Mouse (Mus musculus) mammary gland, adult 2 months (tissue): ENCODE data around the gene Vmn2r98. TPM values are rescaled to one million over a fixed set of nuclear protein-coding genes. Genes with fewer than 3 reads are reported as not detected.

Source experiments
- polyA plus RNA-seq: library from polyadenylated mRNA; depleted of rRNA; stranded (reverse); fragments of >200 nt; gene quantifications from 2 replicates; pipeline ENCODE4 v1.2.3, GENCODE M21; 2012; ENCODE audit warnings: low replicate concordance; rRNA removed

The Vmn2r98 gene
- polyA plus RNA-seq = not detected in 2 replicates

GRCm38 (mm10) chr17:19053160-19053559 lies at the start of gene Vmn2r98:
TSS of gene Vmn2r98 (plus strand) at chr17:19053460.

Other genes starting within 250 kb of the Vmn2r98 start
- not detected in 2 replicates for gene Vmn2r97, start 139.2 kb upstream of the Vmn2r98 start, polyA plus RNA-seq